Mouse (Mus musculus) frontal cortex, postnatal 10 days (tissue): ENCODE data around the gene Rwdd2a.

Source experiments
- DNase-seq, 2 experiments: peaks; one replicate each; pipeline ENCODE4 v3.0.0; 2022; ENCODE audit warnings: low spot score in 2 of 2, mixed read lengths in 1 of 2

The Rwdd2a gene

DNA sequence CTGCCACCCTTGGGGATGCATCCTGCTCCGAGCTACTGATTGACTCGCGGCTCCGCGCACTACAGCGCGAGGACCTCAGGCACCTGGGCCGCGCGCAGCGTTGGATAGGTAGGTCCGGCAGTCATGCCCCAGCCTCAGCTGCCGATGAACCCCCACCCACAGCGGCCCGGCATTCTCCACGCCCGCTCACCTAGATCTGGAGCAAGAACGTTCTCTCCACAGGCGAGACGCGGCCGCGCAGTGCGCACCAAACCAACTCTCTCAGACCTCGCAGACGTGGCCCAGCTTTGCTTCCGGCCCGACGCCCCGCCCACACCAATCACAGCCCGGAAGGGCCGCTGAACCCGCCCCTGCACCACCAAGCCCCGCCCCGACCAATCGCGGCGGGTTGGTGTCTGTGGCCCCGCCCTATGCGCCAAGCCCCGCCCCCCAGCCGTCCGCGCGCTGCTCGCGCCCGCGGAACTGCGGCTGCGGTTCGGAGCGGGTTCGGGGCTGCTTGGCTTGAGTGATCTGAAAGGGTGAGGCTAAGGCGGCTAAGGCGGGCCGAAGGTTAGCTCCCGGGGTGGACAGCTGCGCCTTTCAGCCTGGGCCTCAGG lies at the start of gene Rwdd2a, which contains the start of gene Pgm3:
Rwdd2a (plus strand) TSS at position 452 of the 596 bp plus-strand sequence.
Pgm3 (minus strand) TSS at position 303 of the 596 bp plus-strand sequence.
- peak; percentile 92 to 95 for DNase-seq

DNA sequence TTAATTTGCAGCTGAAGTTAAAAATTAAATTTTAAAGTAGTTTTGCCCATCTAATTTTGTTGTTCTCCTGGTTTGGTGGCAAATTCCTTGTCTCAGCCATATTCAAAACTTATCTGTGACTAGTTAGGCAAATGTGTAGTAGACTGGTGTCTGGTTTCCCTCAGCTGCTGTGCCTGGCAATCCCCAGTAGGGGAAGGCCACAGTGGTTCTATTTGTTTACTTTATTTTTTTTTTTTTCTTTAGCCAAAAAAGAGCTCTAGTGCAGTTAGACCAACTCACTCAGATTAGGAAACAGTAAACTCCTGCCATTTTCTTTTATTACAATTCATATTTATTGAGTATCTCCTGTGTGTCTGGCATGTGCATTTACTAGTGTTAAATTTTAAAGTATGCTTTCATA lies 49.5 kb upstream of the Rwdd2a start:
- DNase-seq = no peak

GRCm38 (mm10) chr9:86525600-86525999 lies 46.2 kb upstream of the Rwdd2a start:
- DNase-seq = no peak

- no peak for DNase-seq
Observed at GRCm38 (mm10) chr9:86534071-86534470, 37.7 kb upstream of the Rwdd2a start.

DNA sequence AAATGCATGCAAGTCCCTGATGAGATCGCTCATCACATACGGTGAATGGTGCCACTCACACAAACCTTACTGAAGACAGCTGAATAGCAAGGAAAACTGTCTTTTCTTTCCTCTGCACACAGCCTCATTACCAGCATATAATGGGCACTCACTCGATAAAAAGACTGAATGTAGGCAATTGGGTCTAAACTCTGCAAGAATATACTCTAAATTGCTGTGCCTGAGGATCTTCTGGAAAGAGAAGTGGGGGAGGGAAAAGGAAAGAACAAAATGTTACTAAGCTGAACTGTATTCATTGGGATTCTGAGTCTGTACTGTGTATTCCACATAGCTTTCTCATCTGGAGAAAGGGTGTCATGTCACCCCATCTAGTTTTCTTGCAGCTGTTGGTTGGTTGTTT lies 28.3 kb upstream of the Rwdd2a start:
- DNase-seq = no peak

DNA sequence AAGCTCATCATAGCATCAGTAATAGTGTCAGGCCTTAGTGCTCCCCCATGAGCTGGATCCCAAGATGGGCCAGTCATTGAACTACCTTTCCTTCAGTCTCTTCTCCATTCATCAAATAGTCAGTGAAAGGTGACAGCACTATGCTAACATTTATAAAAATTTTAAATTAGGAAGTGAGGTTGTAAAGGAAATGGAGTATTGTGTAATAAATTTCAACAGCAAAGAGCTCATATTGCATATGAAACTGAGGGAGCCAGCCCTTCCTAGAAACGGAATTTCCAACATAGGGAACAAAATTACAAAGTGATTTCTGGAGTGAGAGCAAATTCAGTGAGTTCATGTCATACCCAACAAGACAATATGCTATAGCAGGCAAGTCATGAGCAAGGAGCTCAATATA lies 27.2 kb upstream of the Rwdd2a start:
- DNase-seq = no peak

DNA sequence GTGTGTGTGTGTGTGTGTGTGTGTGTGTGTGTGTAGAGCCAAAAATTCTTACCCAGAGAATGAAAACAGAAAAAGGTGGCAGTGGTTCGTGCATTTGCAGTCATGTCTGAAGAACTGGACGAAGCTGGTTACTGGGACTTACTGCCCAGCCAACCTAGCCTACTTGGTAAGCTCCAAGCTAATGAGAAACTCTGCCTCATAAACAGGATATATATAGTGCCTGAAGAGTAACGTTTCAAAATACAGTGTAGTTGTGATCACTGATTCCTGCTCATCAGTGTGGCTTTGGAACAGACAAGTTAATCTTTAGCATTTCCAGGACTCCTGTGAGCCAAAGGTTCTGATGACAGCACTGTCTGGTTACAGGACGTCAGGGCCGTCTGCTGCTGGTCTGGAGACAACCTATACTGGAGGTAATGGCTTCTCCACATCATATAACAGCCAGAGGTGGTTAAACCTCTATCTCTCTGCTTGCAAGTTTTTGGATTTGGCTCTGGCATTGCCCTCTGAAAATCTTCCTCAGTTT lies 22.1 kb upstream of the Rwdd2a start:
- no peak for DNase-seq

- no peak for DNase-seq
Observed at GRCm38 (mm10) chr9:86550717-86551116, 21.1 kb upstream of the Rwdd2a start.

GRCm38 (mm10) chr9:86553886-86554285 lies 17.9 kb upstream of the Rwdd2a start:
- no peak for DNase-seq

DNA sequence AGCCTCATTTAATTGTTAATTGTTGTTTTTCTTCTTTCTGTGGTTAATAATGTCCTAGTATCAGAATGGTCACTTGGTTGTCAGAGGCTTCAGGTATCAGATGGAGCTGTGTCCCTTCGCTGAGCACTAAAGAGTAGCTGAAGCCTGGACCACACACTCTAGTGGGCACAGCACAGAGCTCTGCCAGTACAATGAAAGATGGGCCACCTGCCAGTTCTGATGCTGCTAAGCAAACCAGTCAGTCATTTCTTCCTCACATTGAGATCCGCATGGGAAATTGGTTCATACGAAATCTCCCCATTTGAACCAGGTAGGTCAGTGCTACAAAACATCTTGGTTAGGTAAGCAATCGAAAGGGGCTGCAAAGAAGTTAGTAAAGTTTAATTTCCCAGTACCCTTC lies 17.1 kb upstream of the Rwdd2a start:
- DNase-seq = no peak

GRCm38 (mm10) chr9:86560543-86560942 lies 11.2 kb upstream of the Rwdd2a start:
- no peak for DNase-seq

DNA sequence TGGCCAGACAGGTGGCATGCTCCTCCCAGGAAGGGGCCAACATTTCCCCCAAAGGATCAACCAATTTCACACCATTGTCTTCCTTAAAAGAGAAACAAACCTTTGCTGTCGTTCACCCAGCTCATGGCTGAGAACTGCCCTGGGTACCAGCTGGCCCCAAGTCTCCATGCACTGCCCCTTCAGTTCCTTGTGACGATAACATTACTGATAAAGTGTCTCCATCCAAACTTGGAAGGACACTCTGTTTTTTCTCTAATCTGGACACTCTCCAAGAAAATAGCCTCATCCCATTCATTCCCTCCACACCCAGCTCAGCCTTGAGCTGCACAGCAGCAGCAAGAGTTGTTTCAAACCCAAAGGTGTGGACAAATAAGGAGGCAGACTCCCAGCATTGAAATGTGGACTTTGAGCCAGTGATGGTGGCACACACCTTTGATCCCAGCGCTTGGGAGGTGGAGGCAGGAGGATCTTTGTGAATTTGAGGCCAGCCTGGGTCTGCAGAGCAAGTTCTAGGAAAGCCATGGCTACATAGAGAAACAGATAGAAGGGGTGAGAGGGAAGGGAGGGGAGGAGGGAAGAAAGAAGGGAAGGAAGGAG lies 2.4 kb upstream of the Rwdd2a start:
- no peak for DNase-seq

DNA sequence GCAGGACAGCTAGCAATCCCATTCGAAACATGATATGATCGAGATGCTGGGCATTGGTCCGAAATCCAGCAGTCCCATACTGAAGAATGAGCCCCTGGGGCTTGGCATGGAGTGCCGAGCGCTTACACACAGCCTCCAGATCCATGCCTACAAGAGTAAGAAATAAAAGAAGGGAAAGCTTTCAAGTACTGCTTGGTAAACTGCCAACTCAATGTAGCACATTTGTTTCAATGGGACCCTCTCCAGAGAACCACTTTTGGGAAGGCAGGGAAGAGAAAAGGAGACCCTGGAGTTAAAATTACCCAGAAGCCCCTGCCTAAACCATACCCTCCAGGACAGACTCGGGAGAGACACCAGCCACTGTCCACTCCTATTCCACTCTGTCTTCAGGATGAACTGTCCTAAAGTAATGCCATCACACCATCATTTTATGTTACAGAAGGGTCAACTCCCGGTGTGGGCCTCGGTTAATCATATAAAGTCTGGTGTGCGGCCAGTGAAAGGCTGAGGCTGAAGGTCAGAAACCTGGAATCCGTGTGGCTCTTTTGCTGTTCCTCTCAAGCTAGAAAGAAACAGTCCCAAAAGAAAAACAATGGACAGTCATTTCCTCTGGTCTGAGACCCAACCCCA lies 1.4 kb upstream of the Rwdd2a start:
- DNase-seq = no peak

DNA sequence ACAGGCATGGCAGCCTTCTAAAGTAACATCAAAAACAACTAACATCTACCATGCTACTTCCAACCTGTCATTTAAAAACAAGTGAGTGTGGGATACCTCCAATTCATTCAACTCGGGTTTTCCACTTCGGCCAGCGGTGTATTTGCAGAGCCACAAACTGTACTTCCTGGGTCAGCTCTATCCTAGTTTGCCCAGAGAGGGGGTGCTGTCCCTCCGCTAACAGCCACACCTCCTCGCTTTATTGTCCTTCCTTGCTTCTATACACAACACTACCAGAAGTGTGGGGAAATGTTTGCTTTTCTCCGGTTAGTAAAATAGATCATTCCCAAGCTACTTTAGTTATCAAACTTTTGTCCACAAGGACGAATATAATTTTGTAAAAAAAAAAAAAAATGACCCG lies 845 bp upstream of the Rwdd2a start:
- no peak for DNase-seq

- DNase-seq = peak in 1 of 2 experiments; percentile 36
Observed at GRCm38 (mm10) chr9:86572196-86572595, 405 bp downstream of the Rwdd2a start.

DNA sequence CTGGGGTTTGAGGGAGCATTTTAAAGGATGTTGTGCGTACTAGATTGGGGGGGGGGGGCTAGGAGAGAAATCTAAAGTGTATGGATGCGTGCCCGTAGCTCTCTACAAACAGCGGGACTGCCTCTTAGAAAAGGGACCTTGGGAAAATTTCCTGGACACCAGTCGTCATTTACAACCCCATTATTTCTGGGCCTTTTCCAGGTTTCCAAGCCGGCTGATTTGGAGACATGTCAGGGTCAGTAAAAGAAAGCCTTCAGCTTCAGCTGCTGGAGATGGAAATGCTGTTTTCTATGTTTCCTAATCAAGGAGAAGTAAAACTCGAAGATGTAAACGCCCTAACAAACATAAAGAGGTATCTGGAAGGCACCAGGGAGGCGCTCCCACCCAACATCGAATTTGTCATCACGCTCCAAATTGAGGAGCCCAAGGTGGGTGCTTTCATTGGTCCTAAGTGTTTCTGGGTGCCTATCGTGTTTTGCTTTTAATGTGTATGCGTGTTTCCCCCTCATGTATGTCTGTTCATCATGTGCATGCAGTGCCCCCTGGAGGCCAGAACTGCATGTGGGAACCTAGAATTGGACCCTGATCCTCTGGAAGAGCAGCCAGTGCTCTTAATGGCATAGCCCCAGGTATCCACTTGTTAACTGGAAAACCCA lies 973 bp downstream of the Rwdd2a start:
- peak; percentile 71 to 76 for DNase-seq

GRCm38 (mm10) chr9:86573616-86574303 lies 2.0 kb downstream of the Rwdd2a start:
- DNase-seq = no peak

- no peak for DNase-seq
Observed at GRCm38 (mm10) chr9:86575178-86575577, 3.4 kb downstream of the Rwdd2a start.

DNA sequence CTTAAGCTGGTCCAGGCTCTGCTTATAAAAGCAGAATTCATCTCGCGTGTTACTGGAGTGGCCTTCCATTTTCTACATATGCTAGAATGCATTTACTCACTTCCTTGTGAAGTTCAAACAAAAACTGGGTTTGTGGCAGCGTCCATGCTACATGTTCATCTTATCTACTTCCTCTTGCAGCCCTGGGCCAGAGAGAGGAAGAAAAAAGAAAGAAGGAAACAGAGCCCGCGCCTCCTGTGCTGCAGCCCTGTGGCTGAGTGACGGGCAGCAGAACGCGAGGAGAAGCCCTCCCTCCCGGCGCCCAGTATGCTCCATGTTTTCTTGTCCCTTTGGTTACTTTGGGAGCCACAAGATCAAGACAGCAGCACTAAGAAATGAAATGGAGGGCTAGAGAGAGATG lies 7.9 kb downstream of the Rwdd2a start:
- no peak for DNase-seq

DNA sequence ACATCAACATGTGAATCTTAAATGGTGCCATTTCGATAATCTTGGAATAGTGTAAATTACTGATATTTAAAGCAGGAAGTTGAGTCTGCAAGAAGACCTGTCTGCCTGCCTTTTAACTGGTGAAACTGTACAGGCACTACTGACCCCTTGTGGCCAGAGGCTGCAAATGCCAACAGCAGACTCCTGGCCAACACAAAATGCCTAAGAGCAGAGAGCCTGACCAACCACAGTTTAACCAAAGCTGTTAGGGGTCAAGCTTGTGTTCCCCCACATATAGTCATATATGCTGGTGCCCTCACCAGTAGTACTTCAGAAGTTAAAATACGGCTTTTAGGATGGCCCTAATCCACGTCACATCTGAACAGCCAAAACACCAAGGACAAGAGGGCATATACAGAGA lies 11.9 kb downstream of the Rwdd2a start:
- peak in 1 of 2 experiments; percentile 59 for DNase-seq

GRCm38 (mm10) chr9:86587019-86587795 lies 15.4 kb downstream of the Rwdd2a start:
- no peak for DNase-seq
